Mouse (Mus musculus) megakaryocyte, embryonic 14.5 days (primary cell): ENCODE measurements around the gene Zfp574. TPM values are rescaled to one million over a fixed set of nuclear protein-coding genes. Genes with fewer than 3 reads are reported as not detected.

Source experiments
- H3K27me3 ChIP-seq: replicated peaks from 2 replicates; pipeline ENCODE3; 2012; ENCODE audit warnings: inconsistent platforms
- H3K36me3 ChIP-seq: replicated peaks from 2 replicates; pipeline ENCODE3; 2012; ENCODE audit warnings: low read length, inconsistent platforms, mixed read lengths
- H3K4me1 ChIP-seq: 2 replicates; pipeline ENCODE4 v1.6.1; 2012; ENCODE audit warnings: inconsistent platforms
- H3K4me3 ChIP-seq: replicated peaks from 2 replicates; pipeline ENCODE3; 2012; ENCODE audit warnings: moderate library complexity, mild to moderate bottlenecking, inconsistent platforms
- H3K9me3 ChIP-seq: 2 replicates; pipeline ENCODE4 v1.6.1; 2012; ENCODE audit warnings: inconsistent platforms
- FLI1 ChIP-seq: IDR thresholded peaks from 2 replicates; pipeline ENCODE4 v1.6.1; 2012; ENCODE audit warnings: low read length, inconsistent platforms, mixed read lengths
- GATA1 ChIP-seq: IDR thresholded peaks from 3 replicates; pipeline ENCODE4 v1.6.1; 2012; ENCODE audit warnings: mixed read lengths, low read length, inconsistent platforms, borderline replicate concordance
- polyA plus RNA-seq: library from polyadenylated mRNA; stranded (reverse); fragments of >175 nt; gene quantifications from 2 replicates; pipeline ENCODE4 v1.2.3, GENCODE M21; 2012; ENCODE audit warnings: low replicate concordance; ENCODE audit not compliant: insufficient read depth

Zfp574 gene
- polyA plus RNA-seq, 1 experiment, result 21.6 TPM

DNA sequence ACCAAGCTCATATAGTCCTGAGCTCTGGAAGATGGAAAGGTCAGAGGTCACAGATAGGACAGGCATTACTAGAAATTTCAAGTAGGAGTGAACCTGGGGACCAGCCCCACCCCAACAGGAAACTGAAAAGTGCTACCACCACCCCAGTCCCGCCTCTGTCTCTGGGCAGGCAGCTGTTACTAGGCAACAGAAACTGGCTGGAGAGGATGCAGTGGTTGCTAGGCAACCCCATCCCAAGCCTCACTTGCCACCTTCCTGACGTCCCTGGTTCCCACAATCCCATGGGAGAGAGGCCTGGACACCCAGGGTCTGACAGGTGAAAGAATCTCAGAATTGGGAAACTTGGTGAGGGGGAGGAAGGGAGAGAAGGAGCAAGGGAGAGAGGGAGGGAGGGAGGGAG is 3.6 kb upstream of the Zfp574 start:
- Histone ChIP-seq H3K27me3 (peaks cover 26% of the 10 kb centered on the region), H3K36me3 (peaks cover 55% of the 10 kb centered on the region), H3K4me3 (no peak overlapping the region), H3K4me1 (peaks cover 56% of the 10 kb centered on the region), H3K9me3 (no peaks in the 10 kb centered on the region)
- no peak for TF ChIP-seq FLI1

DNA sequence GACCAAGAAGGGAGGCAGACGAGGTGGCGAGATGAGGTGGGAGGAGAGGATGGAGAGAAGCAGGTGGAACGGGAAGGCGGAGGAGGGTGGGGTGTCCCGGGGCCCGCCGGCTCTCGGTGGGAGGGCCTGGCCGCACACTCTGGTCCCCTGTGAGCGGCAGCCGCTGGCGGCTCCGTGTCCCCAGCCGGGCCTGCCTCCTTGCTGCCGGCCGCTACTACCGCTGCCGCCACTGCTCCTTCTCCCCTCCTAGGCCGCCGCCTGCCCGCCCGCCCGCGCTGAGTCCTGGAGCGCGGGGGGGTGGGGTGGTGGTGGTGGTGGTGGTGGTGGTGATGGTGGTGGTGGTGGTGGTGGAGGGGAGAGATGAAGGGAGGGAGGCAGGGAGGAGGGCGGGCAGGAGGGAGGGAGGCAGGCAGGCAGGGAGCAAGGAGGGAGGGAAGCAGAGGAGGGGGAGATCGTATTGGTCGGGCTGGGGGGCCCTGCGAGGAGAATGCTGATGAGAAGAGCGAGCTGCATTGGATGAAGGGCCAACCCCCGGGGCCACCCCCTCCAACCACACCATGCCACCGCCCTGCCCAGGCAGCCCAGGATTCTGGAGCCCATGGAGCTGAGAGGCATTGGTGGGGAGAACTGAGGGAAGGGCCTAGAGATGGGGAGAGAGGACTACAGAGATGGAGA is 486 bp downstream of the Zfp574 start:
- peaks cover 16% of the 10 kb centered on the region for H3K36me3 ChIP-seq
- H3K4me3 ChIP-seq, result peak overlapping the region; percentile 92
- H3K9me3 ChIP-seq, result no peaks in the 10 kb centered on the region
- TF ChIP-seq FLI1 (no peak), GATA1 (no peak)
- peaks cover 22% of the 10 kb centered on the region for H3K27me3 ChIP-seq
- peaks cover 76% of the 10 kb centered on the region for H3K4me1 ChIP-seq

GRCm38 (mm10) chr7:25073924-25074323 is 1.6 kb downstream of the Zfp574 start:
- peak overlapping the region; percentile 67 for H3K4me3 ChIP-seq
- peaks cover 8% of the 10 kb centered on the region for H3K36me3 ChIP-seq
- H3K27me3 ChIP-seq, result peaks cover 22% of the 10 kb centered on the region
- H3K4me1 ChIP-seq, result peaks cover 85% of the 10 kb centered on the region
- H3K9me3 ChIP-seq, result no peaks in the 10 kb centered on the region
- no peak for TF ChIP-seq FLI1
- no peak for TF ChIP-seq GATA1

DNA sequence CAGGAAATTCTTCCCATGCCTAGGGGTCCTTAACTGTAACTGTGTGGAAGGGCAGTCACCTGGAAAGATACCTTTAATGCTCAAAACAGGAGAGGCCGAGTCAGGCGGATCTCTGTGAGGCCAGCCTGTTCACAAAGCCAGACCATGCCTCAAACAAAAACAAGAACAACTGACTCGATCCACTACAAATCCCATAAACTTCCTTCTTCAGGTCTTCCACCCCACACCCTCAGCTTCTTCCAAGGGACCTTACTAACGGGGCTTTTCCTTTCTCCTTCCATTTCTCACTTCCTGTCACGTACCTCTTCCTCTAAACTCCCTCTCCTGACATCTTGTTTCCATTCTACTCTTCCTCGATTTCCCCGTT is 3.9 kb downstream of the Zfp574 start:
- H3K27me3 ChIP-seq, result peaks cover 9% of the 10 kb centered on the region
- H3K36me3 ChIP-seq, result peaks cover 26% of the 10 kb centered on the region
- H3K9me3 ChIP-seq, result no peaks in the 10 kb centered on the region
- peaks cover 88% of the 10 kb centered on the region for H3K4me1 ChIP-seq
- TF ChIP-seq FLI1 (no peak), GATA1 (no peak)
- peak overlapping the region; percentile 97 for H3K4me3 ChIP-seq

DNA sequence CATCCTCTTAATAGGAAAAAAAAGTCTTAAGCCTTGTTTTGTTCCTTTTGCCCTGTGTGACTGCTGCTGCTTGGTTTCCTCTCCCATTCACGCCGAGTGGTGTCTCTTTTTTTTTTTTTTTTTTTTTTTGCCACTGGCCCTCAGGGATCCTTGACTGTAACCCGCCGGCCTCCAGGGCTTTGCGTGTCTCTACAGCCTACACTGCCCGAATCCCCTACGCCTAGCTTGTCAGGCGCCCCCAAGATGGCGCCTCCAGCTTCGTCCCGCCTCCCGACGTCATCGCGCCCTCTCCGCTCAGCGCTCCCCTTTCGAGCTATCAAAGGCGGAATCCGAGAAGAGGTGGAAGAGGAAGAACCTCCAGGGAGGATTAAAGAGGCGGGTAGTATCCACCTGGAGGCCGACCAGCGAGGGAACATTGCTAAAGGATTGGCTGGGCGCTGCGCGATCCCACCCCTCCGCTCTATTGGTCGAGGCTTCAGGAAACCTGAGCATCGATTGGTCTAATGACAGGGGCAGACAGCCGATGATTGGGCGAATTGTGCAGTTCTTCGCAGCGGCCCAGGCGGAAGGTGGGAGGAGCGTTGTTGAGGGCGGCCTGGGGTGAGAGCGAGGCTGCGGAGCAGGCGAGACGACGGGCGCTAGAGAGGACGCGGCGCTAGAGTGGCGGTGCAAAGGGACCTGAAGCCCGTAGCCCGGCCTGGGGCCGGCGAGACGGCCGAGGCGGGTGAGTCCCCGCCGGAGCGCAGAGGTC is 4.5 kb downstream of the Zfp574 start:
- TF ChIP-seq GATA1 (no peak), FLI1 (no peak)
- Histone ChIP-seq H3K36me3 (peaks cover 31% of the 10 kb centered on the region), H3K4me3 (peak overlapping the region; percentile 97), H3K9me3 (no peaks in the 10 kb centered on the region), H3K4me1 (peaks cover 88% of the 10 kb centered on the region), H3K27me3 (peaks cover 6% of the 10 kb centered on the region)

DNA sequence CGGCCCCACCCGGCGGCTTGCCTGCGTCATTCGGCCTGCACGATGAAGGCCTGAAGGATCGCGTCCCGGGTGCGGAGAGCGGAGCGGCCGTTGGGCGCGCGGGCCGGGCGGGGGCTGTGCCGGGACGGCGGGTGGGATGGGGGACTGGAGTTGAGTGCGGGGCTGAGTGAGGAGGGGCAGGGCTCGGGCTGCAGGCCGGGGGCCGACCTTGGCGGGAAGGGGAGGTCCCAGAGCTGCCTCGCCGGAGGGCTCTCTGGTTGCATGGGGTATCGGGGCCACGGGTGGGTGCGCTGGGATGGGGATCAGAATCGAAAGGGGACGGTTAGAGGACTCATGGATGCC is 5.0 kb downstream of the Zfp574 start:
- Histone ChIP-seq H3K36me3 (peaks cover 37% of the 10 kb centered on the region), H3K4me1 (peaks cover 88% of the 10 kb centered on the region)
- TF ChIP-seq FLI1, result no peak
- TF ChIP-seq GATA1, result no peak

GRCm38 (mm10) chr7:25079496-25080026 is 7.2 kb downstream of the Zfp574 start:
- H3K4me3 ChIP-seq, result no peak overlapping the region
- H3K27me3 ChIP-seq, result no peaks in the 10 kb centered on the region
- peaks cover 59% of the 10 kb centered on the region for H3K36me3 ChIP-seq
- H3K4me1 ChIP-seq, result peaks cover 78% of the 10 kb centered on the region
- no peaks in the 10 kb centered on the region for H3K9me3 ChIP-seq
- TF ChIP-seq FLI1, result no peak

More for the DNA sequence above, 5.0 kb downstream of the Zfp574 start:
- Histone ChIP-seq H3K9me3 (no peaks in the 10 kb centered on the region), H3K27me3 (peaks cover 3% of the 10 kb centered on the region), H3K4me3 (peak overlapping the region; percentile 97)

DNA sequence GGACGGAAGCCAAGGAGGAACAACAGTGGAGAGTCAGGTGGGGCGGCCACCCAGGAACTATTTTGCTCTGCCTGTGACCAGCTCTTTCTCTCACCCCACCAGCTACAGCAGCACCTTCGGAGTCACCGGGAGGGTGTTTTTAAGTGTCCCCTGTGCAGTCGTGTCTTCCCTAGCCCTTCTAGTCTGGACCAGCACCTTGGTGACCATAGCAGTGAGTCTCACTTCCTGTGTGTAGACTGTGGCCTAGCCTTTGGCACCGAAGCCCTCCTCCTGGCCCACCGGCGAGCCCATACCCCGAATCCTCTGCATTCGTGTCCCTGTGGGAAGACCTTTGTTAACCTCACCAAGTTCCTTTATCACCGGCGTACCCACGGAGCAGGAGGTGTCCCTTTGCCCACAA is 8.1 kb downstream of the Zfp574 start:
- no peaks in the 10 kb centered on the region for H3K9me3 ChIP-seq
- peaks cover 78% of the 10 kb centered on the region for H3K4me1 ChIP-seq
- TF ChIP-seq GATA1, result no peak
- TF ChIP-seq FLI1, result no peak
- no peak overlapping the region for H3K4me3 ChIP-seq
- no peaks in the 10 kb centered on the region for H3K27me3 ChIP-seq
- peaks cover 67% of the 10 kb centered on the region for H3K36me3 ChIP-seq

DNA sequence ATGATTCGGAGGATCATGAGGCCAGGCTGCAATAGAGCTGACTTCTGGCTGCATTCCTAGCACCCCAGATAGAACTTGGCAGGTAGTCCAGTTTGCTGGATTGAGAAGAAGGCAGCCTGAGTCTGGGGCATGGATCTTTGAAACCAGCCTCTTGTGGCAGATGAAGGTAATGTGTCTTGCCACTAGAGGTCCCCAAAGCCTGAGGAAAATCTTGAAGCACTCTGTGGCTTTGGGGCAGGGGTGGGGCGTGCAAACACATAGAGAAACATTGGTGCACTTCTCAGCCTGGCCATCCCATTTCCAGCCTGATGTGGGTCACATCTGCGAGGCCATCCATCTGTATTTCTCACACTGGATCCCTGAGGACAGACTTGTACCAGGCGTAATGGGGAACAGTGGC is 10.1 kb downstream of the Zfp574 start:
- H3K36me3 ChIP-seq, result peaks cover 76% of the 10 kb centered on the region
- no peak overlapping the region for H3K4me3 ChIP-seq
- H3K4me1 ChIP-seq, result peaks cover 84% of the 10 kb centered on the region
- TF ChIP-seq GATA1 (no peak), FLI1 (no peak)
- no peaks in the 10 kb centered on the region for H3K27me3 ChIP-seq
- no peaks in the 10 kb centered on the region for H3K9me3 ChIP-seq

DNA sequence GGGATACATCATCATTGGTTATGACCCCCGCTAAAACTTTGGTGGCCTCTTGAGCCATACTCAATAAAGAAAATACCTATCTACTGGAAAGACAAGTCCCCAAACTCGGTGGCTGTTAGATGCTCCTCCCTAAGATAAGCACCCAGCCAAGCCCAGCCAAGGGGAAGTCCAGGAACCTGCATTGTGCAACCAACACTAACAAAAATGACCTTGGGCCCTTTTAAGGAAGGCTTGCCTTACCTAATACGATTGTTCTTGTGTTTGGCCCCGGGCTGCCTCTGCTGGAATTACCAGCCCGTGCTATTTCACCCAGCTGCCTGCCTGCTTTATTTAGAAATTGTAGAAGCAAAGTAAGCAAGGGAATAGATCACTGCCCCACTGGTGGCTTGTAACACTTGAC is 12.3 kb downstream of the Zfp574 start:
- Histone ChIP-seq H3K36me3 (peaks cover 68% of the 10 kb centered on the region), H3K4me1 (peaks cover 77% of the 10 kb centered on the region), H3K9me3 (no peaks in the 10 kb centered on the region), H3K27me3 (no peaks in the 10 kb centered on the region), H3K4me3 (no peak overlapping the region)
- no peak for TF ChIP-seq GATA1
- no peak for TF ChIP-seq FLI1
